Mouse (Mus musculus) myocyte (in vitro differentiated cells): Measurements from ENCODE around the gene Mtfr2.

ENCODE experiments used
- E2F4 ChIP-seq: IDR thresholded peaks from one replicate; pipeline ENCODE4 v1.6.1; 2011; ENCODE audit warnings: mild to moderate bottlenecking, control low read depth, moderate library complexity; ENCODE audit not compliant: insufficient read depth
- MAX ChIP-seq: IDR thresholded peaks from one replicate; pipeline ENCODE4 v1.6.1; 2011; ENCODE audit warnings: low read depth, mild to moderate bottlenecking, control low read depth
- MYOD1 ChIP-seq, 3 experiments: IDR thresholded peaks; one replicate each; pipeline ENCODE4 v1.6.1; 2011; ENCODE audit warnings: control low read depth in 2 of 3, low read depth in 2 of 3, mild to moderate bottlenecking in 2 of 3, moderate library complexity in 1 of 3; ENCODE audit not compliant: insufficient read length in 2 of 3, control insufficient read depth in 1 of 3
- POLR2A ChIP-seq: IDR thresholded peaks from one replicate; pipeline ENCODE4 v1.6.1; 2011; ENCODE audit warnings: low read depth, mild to moderate bottlenecking, control low read depth, moderate library complexity; ENCODE audit not compliant: insufficient read length
- POLR2AphosphoS2 ChIP-seq: IDR thresholded peaks from one replicate; pipeline ENCODE4 v1.6.1; 2011; ENCODE audit warnings: low read depth, control low read depth; ENCODE audit not compliant: insufficient read length
- TCF3 ChIP-seq: IDR thresholded peaks from one replicate; pipeline ENCODE4 v1.6.1; 2011; ENCODE audit warnings: low read depth, control low read depth; ENCODE audit not compliant: insufficient read length

DNA sequence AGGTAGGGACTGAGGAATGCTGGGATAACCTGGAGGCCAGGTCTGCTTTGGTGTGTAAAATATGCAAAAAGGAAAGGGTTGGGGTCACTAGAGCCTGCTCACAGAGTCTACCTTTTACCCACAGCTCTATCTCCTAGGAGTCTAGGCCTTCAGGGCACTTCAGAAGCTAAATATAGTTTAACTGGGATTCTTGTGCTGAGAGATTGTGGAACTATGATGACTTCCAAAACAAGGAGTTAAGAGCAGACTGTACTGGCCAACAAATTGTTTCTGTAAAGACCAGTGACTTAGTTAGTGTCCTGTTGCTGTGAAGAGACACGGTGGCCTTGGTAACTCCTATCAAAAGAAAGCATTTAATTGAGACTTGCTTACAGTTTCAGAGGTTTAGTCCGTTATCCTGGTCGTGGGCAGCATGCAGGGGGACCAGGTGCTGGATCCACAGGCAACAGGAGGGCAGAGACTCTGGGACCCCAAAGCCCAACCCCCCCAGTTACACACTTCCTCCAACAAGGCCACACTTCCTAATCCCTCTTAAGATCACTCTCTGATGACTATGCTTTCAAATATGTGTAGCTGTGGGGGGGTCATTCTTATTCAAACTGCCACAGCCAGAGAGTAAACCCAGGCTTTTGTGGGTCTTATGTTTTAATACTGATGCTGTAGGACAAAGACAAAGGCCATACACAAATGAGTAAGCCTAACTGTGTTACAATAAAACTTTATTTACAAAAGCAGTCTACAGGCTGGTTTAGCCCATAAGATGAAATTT, 49.2 kb upstream of the Mtfr2 start:
- TF ChIP-seq TCF3 (no peak), MYOD1 (IDR thresholded peaks at IDR 0.05; ENCODE audit: control insufficient read depth in 1 of 3, insufficient read length in 2 of 3, low read depth in 2 of 3) (no peak), POLR2AphosphoS2 (no peak), POLR2A (no peak), MAX (no peak), E2F4 (no peak)
